Mouse (Mus musculus) heart, adult 2 months (tissue): ENCODE results near the gene Stard9. TPM values are rescaled to one million over a fixed set of nuclear protein-coding genes. Genes with fewer than 3 reads are reported as not detected.

Source experiments
- DNase-seq, 2 experiments: peaks; one replicate each; pipeline ENCODE4 v3.0.0; 2021
- H3K27ac ChIP-seq: fragments of 200-600 bp; 2 replicates; pipeline ENCODE4 v1.8.1; 2022
- H3K27me3 ChIP-seq: fragments of 200-500 bp; 2 replicates; pipeline ENCODE4 v1.6.1; 2012; ENCODE audit warnings: mild to moderate bottlenecking, low read length, inconsistent platforms, mixed read lengths; ENCODE audit not compliant: control insufficient read depth, insufficient read depth
- H3K36me3 ChIP-seq: fragments of 200-500 bp; 2 replicates; pipeline ENCODE4 v1.6.1; 2012; ENCODE audit warnings: low read length, inconsistent platforms; ENCODE audit not compliant: control insufficient read depth, insufficient read depth
- H3K4me1 ChIP-seq: fragments of 200-500 bp; 2 replicates; pipeline ENCODE4 v1.6.1; 2011; ENCODE audit warnings: low read length; ENCODE audit not compliant: control insufficient read depth, insufficient read depth
- H3K4me3 ChIP-seq: fragments of 200-600 bp; 2 replicates; pipeline ENCODE4 v1.8.1; 2022
- H3K79me2 ChIP-seq: fragments of 200-500 bp; replicated peaks from 2 replicates; pipeline ENCODE4 v1.6.1; 2012; ENCODE audit warnings: mild to moderate bottlenecking, inconsistent platforms, low read length, moderate library complexity, mixed read lengths; ENCODE audit not compliant: control insufficient read depth, insufficient read depth
- H3K9ac ChIP-seq: fragments of 200-500 bp; 2 replicates; pipeline ENCODE4 v1.6.1; 2012; ENCODE audit warnings: low read depth, mild to moderate bottlenecking, control low read depth, inconsistent platforms, low read length, mixed read lengths
- CTCF ChIP-seq: fragments of 200-600 bp; IDR thresholded peaks from 2 replicates; pipeline ENCODE4 v1.8.1; 2022; ENCODE audit warnings: antibody characterized with exemption, mild to moderate bottlenecking, moderate library complexity
- EP300 ChIP-seq: fragments of 200-500 bp; IDR thresholded peaks from 2 replicates; pipeline ENCODE4 v1.6.1; 2011; ENCODE audit warnings: low read depth, low read length, control low read depth; ENCODE audit not compliant: insufficient read depth
- POLR2A ChIP-seq: fragments of 200-500 bp; IDR thresholded peaks from 2 replicates; pipeline ENCODE4 v1.6.1; 2011; ENCODE audit warnings: mild to moderate bottlenecking, low read depth, low read length, control low read depth; ENCODE audit not compliant: insufficient read depth
- WGBS: fragments of 180-500 bp; shearing (Covaris S2); methylation state at CpG from one replicate; pipeline ENCODE4 v1.1.7; 2018; 5-methylcytosine and 5-hydroxymethylcytosine counted together
- intact Hi-C: fragments of 180-260 bp; cut with DNase I; formaldehyde crosslinking; loops from one replicate; pipeline ENCODE4 v1.15.1; 2025
- polyA plus RNA-seq: library from polyadenylated mRNA; depleted of rRNA; stranded (reverse); fragments of >200 nt; gene quantifications from 2 replicates; pipeline ENCODE4 v1.2.3, GENCODE M21; 2012
- total RNA-seq, 2 experiments: library from RNA; stranded (reverse); gene quantifications; 2 replicates each; pipeline ENCODE4 v1.2.3; 2021

The Stard9 gene
- total and polyA plus RNA-seq, 3 experiments: 6.5 to 6.6 (median 6.6) TPM

DNA sequence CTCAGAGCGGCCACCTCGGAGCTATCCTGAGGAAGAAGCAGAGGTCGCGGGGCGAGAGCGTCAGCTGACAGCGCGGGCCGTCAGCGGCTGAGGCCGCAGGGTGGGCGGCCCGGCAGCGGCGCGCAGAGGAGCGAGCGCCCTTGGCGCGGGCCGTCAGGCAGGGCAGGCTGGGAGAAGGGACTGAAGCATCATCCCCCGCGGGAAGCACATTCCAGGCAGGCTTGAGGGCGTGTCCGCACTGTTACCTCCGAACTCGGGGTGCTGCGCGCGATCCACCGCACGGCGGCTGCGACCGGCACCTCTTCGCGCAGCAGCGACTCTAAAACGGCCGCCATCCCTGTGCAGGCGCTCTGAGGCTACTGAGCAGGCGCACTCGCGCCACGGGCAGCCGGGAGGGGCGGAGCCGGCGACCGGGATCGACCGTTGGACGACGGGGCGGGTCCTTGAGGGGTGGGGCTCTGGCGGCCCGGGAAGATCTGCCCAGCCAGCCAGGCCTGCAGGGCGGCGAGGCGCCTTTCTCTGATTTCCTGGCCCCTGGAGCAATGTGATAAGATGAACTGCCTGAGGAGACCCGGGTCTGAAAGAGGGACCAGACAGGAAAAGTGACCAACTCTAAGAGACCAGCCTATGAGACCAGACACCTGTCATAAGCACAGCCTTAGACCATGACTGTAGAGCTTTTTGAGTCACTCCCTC is 102.4 kb downstream of the Stard9 start:
- peak; percentile 94 to 95 for DNase-seq
- H3K36me3 ChIP-seq: peaks cover 10% of the 10 kb centered on the region
- no peaks in the 10 kb centered on the region for H3K27me3 ChIP-seq
- intact Hi-C loops: loop anchor here (5.0 kb wide), 1 partner anchor 141 kb away; no protein-coding TSS in a partner anchor
- H3K79me2 ChIP-seq: no peaks in the 10 kb centered on the region
- H3K9ac ChIP-seq: peak overlapping the region; percentile 86
- H3K27ac ChIP-seq: peak overlapping the region; percentile 84
- TF ChIP-seq EP300 (0 out of 2 replicates have a peak, but pooled peaks have one; percentile 31), CTCF (peak; percentile 39), POLR2A (peak; percentile 94)
- H3K4me3 ChIP-seq: peak overlapping the region; percentile 75
- H3K4me1 ChIP-seq: peaks cover 5% of the 10 kb centered on the region
- under 1% methylated on average over 61 of the region's 61 CpGs for WGBS

DNA sequence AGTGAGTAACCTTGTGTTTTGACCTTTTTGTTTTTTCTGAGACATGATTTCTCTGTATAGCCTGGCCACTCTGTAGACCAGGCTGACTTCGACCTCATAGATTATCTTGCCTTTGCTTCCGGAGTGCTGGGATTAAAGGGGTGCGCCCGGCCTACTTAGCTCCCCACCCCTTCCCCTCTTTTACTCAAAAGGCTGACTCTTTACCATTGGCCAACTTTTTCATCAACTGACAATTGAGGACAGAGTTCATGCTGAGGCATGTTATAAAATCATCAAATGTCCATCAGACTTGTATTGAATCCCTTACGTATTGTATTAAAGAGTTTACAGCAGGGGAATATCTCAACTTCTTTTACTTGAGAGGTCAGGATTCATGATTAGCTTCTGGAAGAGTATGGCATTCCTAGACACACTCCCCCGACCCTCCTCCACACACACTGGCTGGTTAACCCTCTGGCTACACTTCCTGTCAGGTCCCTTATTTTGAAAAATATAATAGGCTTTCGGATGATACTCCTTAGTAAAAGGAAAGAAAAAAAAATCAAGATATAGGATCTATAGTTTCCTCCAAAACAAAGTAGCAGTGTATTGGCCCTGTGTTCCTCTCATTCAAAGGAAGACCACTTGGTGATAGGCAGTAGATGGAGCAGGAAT is 103.1 kb downstream of the Stard9 start:
- intact Hi-C loops: loop anchor here (2.0 to 5.0 kb wide), 2 partner anchors 119 to 140 kb away; partner anchors contain the start of genes Cdan1 and Ttbk2
- WGBS: 22% methylated on average over 7 of the region's 7 CpGs
- DNase-seq: no peak
- Histone ChIP-seq H3K4me3 (peak overlapping the region; percentile 75), H3K27me3 (no peaks in the 10 kb centered on the region), H3K4me1 (peaks cover 5% of the 10 kb centered on the region), H3K36me3 (peaks cover 10% of the 10 kb centered on the region), H3K9ac (peak overlapping the region; percentile 54; the same call in 1 of the 2 replicates), H3K27ac (peak overlapping the region; percentile 84), H3K79me2 (no peaks in the 10 kb centered on the region)
- TF ChIP-seq POLR2A: no peak
- no peak for TF ChIP-seq EP300
- no peak for TF ChIP-seq CTCF

DNA sequence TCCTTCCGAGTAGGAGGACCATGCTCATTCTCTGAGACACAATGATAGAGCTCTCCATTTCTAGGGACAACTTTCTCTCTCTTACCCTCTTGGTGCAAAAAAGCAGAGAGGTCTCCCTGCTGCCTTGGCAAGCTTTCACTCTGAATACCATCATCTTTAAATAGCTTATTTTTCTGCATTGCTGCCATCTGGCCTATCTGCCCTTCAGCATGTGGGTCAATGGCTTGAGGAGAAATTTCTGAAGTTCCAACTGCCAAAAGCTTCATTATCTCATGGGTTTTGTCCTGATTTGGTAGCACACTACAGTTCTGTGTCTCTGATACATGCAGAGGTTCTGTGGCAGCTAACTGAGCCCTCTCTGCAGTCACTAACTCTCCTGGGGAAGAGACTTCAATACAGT is 116.6 kb downstream of the Stard9 start:
- WGBS: 85% methylated on average over 1 of the region's 1 CpGs
- intact Hi-C loops: no loop called here
- H3K27me3 ChIP-seq: no peaks in the 10 kb centered on the region
- TF ChIP-seq CTCF: no peak
- no peak for TF ChIP-seq POLR2A
- TF ChIP-seq EP300: no peak
- H3K4me3 ChIP-seq: no peak overlapping the region
- no peaks in the 10 kb centered on the region for H3K79me2 ChIP-seq
- peak overlapping the region; percentile 51; the same call in 1 of the 2 replicates for H3K27ac ChIP-seq
- no peak for DNase-seq
- no peaks in the 10 kb centered on the region for H3K4me1 ChIP-seq
- peaks cover 5% of the 10 kb centered on the region for H3K36me3 ChIP-seq
- no peak overlapping the region for H3K9ac ChIP-seq

DNA sequence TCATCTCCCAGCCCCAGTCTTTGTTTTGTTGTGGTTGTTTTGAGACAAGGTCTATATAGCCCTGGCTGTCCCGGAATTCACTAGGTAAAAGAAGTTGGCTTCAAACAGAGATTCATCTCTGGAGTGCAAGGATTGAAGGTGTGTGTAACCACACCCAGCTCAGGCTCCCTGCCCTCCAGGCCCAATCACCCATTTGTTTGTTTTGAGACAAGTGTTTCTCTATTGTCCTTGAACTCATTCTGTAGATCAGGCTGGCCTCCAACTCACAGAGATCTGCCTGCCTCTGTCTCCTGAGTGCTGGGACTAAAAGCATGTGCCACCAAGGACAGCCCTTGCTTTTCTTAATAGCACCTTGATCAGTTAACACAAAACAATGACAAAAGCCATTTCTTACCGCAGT is 119.1 kb downstream of the Stard9 start:
- Histone ChIP-seq H3K9ac (no peak overlapping the region), H3K27me3 (no peaks in the 10 kb centered on the region), H3K79me2 (no peaks in the 10 kb centered on the region), H3K27ac (no peak overlapping the region), H3K4me3 (no peak overlapping the region), H3K36me3 (peaks cover 5% of the 10 kb centered on the region), H3K4me1 (no peaks in the 10 kb centered on the region)
- TF ChIP-seq POLR2A: no peak
- TF ChIP-seq CTCF: no peak
- no peak for TF ChIP-seq EP300
- intact Hi-C loops: no loop called here
- DNase-seq: no peak
- WGBS: 96% methylated on average over 2 of the region's 2 CpGs

DNA sequence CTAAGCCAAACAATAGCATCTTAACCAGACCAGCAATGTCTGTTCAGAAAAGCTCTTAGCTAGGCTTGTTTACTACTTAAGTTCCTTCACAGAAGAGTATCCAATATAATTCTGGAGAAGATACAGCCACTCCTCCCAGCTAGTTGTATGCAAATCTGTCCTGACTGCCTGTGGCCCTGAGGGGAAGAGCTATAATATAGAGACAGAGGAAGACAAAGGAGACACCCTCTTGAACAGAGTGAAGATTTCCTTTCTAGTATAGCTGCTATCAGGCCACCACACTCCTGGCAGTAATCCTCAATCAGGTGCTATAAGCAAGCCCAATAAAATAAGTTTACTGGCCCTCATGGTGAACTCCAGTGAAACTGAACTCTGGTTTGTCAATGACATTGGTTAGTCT is 133.0 kb downstream of the Stard9 start:
- Histone ChIP-seq H3K79me2 (no peaks in the 10 kb centered on the region), H3K36me3 (no peaks in the 10 kb centered on the region), H3K27ac (no peak overlapping the region), H3K4me1 (no peaks in the 10 kb centered on the region), H3K27me3 (no peaks in the 10 kb centered on the region), H3K4me3 (no peak overlapping the region), H3K9ac (no peak overlapping the region)
- TF ChIP-seq POLR2A (no peak), EP300 (no peak), CTCF (no peak)
- intact Hi-C loops: no loop called here
- DNase-seq: no peak
